Mouse (Mus musculus) liver, embryonic 11.5 days (tissue): Measurements from ENCODE around the gene Tbx1. TPM values are rescaled to one million over a fixed set of nuclear protein-coding genes. Genes with fewer than 3 reads are reported as not detected.

ENCODE experiments used
- ATAC-seq: fragments of 200-750 bp; cut with Nextera tagmentation; replicated peaks from 2 replicates; pipeline ENCODE4 v1.8.0; 2017; ENCODE audit warnings: moderate number of reproducible peaks, mild to moderate bottlenecking, moderate TSS enrichment, moderate library complexity; ENCODE audit not compliant: low FRiP score
- DNase-seq: peaks from one replicate; pipeline ENCODE4 v3.0.0-alpha.2; 2017; ENCODE audit warnings: low spot score
- H3K27ac ChIP-seq: fragments of 300-500 bp; sonication (generic); 2 replicates; pipeline ENCODE4 v1.5.1; 2014; ENCODE audit warnings: mild to moderate bottlenecking, low read depth, low read length, control low read depth
- H3K27me3 ChIP-seq: fragments of 300-500 bp; sonication (generic); replicated peaks from 2 replicates; pipeline ENCODE4 v1.6.1; 2014; ENCODE audit warnings: low read length, mixed read lengths; ENCODE audit not compliant: control insufficient read depth, insufficient read depth
- H3K36me3 ChIP-seq: fragments of 300-500 bp; sonication (generic); 2 replicates; pipeline ENCODE4 v1.6.1; 2014; ENCODE audit warnings: mild to moderate bottlenecking, low read length, moderate library complexity, mixed read lengths; ENCODE audit not compliant: control insufficient read depth, insufficient read depth
- H3K4me1 ChIP-seq: fragments of 300-500 bp; sonication (generic); replicated peaks from 2 replicates; pipeline ENCODE4 v1.6.1; 2014; ENCODE audit warnings: low read length, mixed read lengths; ENCODE audit not compliant: control insufficient read depth, insufficient read depth
- H3K4me2 ChIP-seq: fragments of 300-500 bp; sonication (generic); 2 replicates; pipeline ENCODE4 v1.6.1; 2014; ENCODE audit warnings: mild to moderate bottlenecking, control low read depth, moderate library complexity
- H3K4me3 ChIP-seq: fragments of 300-500 bp; sonication (generic); 2 replicates; pipeline ENCODE4 v1.5.1; 2014; ENCODE audit warnings: low read depth, low read length, control low read depth
- H3K9ac ChIP-seq: fragments of 300-500 bp; sonication (generic); 2 replicates; pipeline ENCODE4 v1.6.1; 2014; ENCODE audit warnings: low read depth, low read length, control low read depth
- H3K9me3 ChIP-seq: fragments of 300-500 bp; sonication (generic); 2 replicates; pipeline ENCODE4 v1.6.1; 2016; ENCODE audit warnings: low read length, inconsistent platforms, mixed read lengths; ENCODE audit not compliant: control insufficient read depth
- WGBS: fragments of 180-500 bp; shearing (Covaris S2); extraction: QIAGEN DNeasy Blood & Tissue Kit; methylation state at CpG from one replicate; pipeline ENCODE4 v1.1.7; 2014; 5-methylcytosine and 5-hydroxymethylcytosine counted together
- polyA plus RNA-seq: library from polyadenylated mRNA; unstranded; fragments of >200 nt; fragmentation: Nextera tagmentation; extraction: Ambion mirVana; gene quantifications from 2 replicates; pipeline ENCODE4 v1.2.1, GENCODE M21; 2014

The Tbx1 gene
- polyA plus RNA-seq, 1 experiment from 2014 or later = 0.43 TPM

GRCm38 (mm10) chr16:18581623-18582205 lies 8.8 kb downstream of the Tbx1 start:
- H3K4me1 ChIP-seq = peaks cover 8% of the 10 kb centered on the region
- no peaks in the 10 kb centered on the region for H3K36me3 ChIP-seq
- H3K27ac ChIP-seq = no peak overlapping the region
- H3K9me3 ChIP-seq = no peaks in the 10 kb centered on the region
- WGBS = under 1% methylated on average over 60 of the region's 66 CpGs
- ATAC-seq (no peak), DNase-seq (no peak)
- H3K27me3 ChIP-seq = peaks cover 87% of the 10 kb centered on the region
- H3K4me2 ChIP-seq = peak overlapping the region; percentile 59
- peak overlapping the region; percentile 41 for H3K4me3 ChIP-seq
- 0 out of 2 replicates have a peak overlapping the region, but pooled peaks have one; percentile 5 for H3K9ac ChIP-seq

- Histone ChIP-seq H3K27me3 (peaks cover 82% of the 10 kb centered on the region), H3K9ac (no peak overlapping the region), H3K4me1 (peaks cover 4% of the 10 kb centered on the region), H3K27ac (no peak overlapping the region), H3K4me2 (peak overlapping the region; percentile 59), H3K9me3 (no peaks in the 10 kb centered on the region), H3K4me3 (peak overlapping the region; percentile 41), H3K36me3 (no peaks in the 10 kb centered on the region)
- 8% methylated on average over 21 of the region's 21 CpGs for WGBS
- ATAC-seq (no peak), DNase-seq (peak; percentile 48)
Measured at GRCm38 (mm10) chr16:18581050-18581622, 9.3 kb downstream of the Tbx1 start.

GRCm38 (mm10) chr16:18580389-18580788 lies 10.1 kb downstream of the Tbx1 start:
- H3K9me3 ChIP-seq = no peaks in the 10 kb centered on the region
- H3K4me2 ChIP-seq = no peak overlapping the region
- ATAC-seq = no peak
- peaks cover 4% of the 10 kb centered on the region for H3K4me1 ChIP-seq
- H3K4me3 ChIP-seq = no peak overlapping the region
- WGBS = 25% methylated on average over 2 of the region's 2 CpGs
- H3K27ac ChIP-seq = no peak overlapping the region
- H3K9ac ChIP-seq = no peak overlapping the region
- no peak for DNase-seq
- peaks cover 74% of the 10 kb centered on the region for H3K27me3 ChIP-seq
- H3K36me3 ChIP-seq = no peaks in the 10 kb centered on the region

- Histone ChIP-seq H3K4me3 (no peak overlapping the region), H3K4me2 (no peak overlapping the region), H3K9me3 (no peaks in the 10 kb centered on the region), H3K4me1 (peaks cover 2% of the 10 kb centered on the region), H3K36me3 (no peaks in the 10 kb centered on the region), H3K9ac (no peak overlapping the region), H3K27me3 (peaks cover 52% of the 10 kb centered on the region), H3K27ac (no peak overlapping the region)
- ATAC-seq (no peak), DNase-seq (no peak)
- whole genome bisulfite sequencing = 17% methylated on average over 5 of the region's 5 CpGs
Measured at GRCm38 (mm10) chr16:18577599-18578160, 12.8 kb downstream of the Tbx1 start.

GRCm38 (mm10) chr16:18577071-18577470 lies 13.4 kb downstream of the Tbx1 start:
- H3K4me1 ChIP-seq = no peaks in the 10 kb centered on the region; the same call in none of the 2 replicates
- H3K4me3 ChIP-seq = no peak overlapping the region
- no peak overlapping the region for H3K27ac ChIP-seq
- H3K27me3 ChIP-seq = peaks cover 46% of the 10 kb centered on the region
- H3K36me3 ChIP-seq = no peaks in the 10 kb centered on the region
- H3K9ac ChIP-seq = no peak overlapping the region
- no peak for DNase-seq
- H3K9me3 ChIP-seq = no peaks in the 10 kb centered on the region
- ATAC-seq = no peak
- WGBS = 44% methylated on average over 3 of the region's 3 CpGs
- no peak overlapping the region for H3K4me2 ChIP-seq

GRCm38 (mm10) chr16:18574196-18574595 lies 16.3 kb downstream of the Tbx1 start:
- 63% methylated on average over 8 of the region's 8 CpGs for WGBS
- Histone ChIP-seq H3K9me3 (no peaks in the 10 kb centered on the region), H3K27me3 (peaks cover 18% of the 10 kb centered on the region), H3K36me3 (no peaks in the 10 kb centered on the region), H3K9ac (no peak overlapping the region), H3K4me2 (no peak overlapping the region), H3K4me3 (no peak overlapping the region), H3K27ac (no peak overlapping the region), H3K4me1 (no peaks in the 10 kb centered on the region)
- no peak for DNase-seq
- no peak for ATAC-seq

- Histone ChIP-seq H3K9ac (no peak overlapping the region), H3K4me1 (no peaks in the 10 kb centered on the region), H3K4me3 (no peak overlapping the region), H3K4me2 (no peak overlapping the region), H3K9me3 (no peaks in the 10 kb centered on the region), H3K27me3 (no peaks in the 10 kb centered on the region), H3K36me3 (no peaks in the 10 kb centered on the region), H3K27ac (no peak overlapping the region)
- ATAC-seq (no peak), DNase-seq (no peak)
- 74% methylated on average over 7 of the region's 7 CpGs for WGBS
Measured at GRCm38 (mm10) chr16:18568599-18568998, 21.9 kb downstream of the Tbx1 start.

GRCm38 (mm10) chr16:18564472-18564871 lies 26.0 kb downstream of the Tbx1 start:
- ATAC-seq = no peak
- H3K4me1 ChIP-seq = no peaks in the 10 kb centered on the region
- no peaks in the 10 kb centered on the region for H3K36me3 ChIP-seq
- no peaks in the 10 kb centered on the region for H3K9me3 ChIP-seq
- no peak overlapping the region for H3K4me3 ChIP-seq
- no peak overlapping the region for H3K27ac ChIP-seq
- no peak overlapping the region for H3K9ac ChIP-seq
- H3K4me2 ChIP-seq = no peak overlapping the region
- 86% methylated on average over 2 of the region's 2 CpGs for WGBS
- no peak for DNase-seq
- no peaks in the 10 kb centered on the region for H3K27me3 ChIP-seq

GRCm38 (mm10) chr16:18556461-18556860 lies 34.0 kb downstream of the Tbx1 start:
- 81% methylated on average over 3 of the region's 3 CpGs for WGBS
- Histone ChIP-seq H3K4me1 (peaks cover 5% of the 10 kb centered on the region; the same call in 1 of the 2 replicates), H3K27me3 (no peaks in the 10 kb centered on the region), H3K36me3 (no peaks in the 10 kb centered on the region), H3K9me3 (no peaks in the 10 kb centered on the region), H3K4me2 (no peak overlapping the region), H3K4me3 (no peak overlapping the region), H3K9ac (no peak overlapping the region), H3K27ac (no peak overlapping the region)
- ATAC-seq (no peak), DNase-seq (no peak)
